Mouse (Mus musculus) R1 (cell line): ENCODE measurements around the gene Gm28372.
"Not testable (repeated sequence)": the region's sequence is repeated elsewhere in the genome, so short reads cannot be mapped to it uniquely, and the experiment has no call there.

Experiments
- DNase-seq: peaks from one replicate; pipeline ENCODE4 v3.0.0-alpha.2; 2018; ENCODE audit warnings: low read depth, low spot score

The Gm28372 gene

DNA sequence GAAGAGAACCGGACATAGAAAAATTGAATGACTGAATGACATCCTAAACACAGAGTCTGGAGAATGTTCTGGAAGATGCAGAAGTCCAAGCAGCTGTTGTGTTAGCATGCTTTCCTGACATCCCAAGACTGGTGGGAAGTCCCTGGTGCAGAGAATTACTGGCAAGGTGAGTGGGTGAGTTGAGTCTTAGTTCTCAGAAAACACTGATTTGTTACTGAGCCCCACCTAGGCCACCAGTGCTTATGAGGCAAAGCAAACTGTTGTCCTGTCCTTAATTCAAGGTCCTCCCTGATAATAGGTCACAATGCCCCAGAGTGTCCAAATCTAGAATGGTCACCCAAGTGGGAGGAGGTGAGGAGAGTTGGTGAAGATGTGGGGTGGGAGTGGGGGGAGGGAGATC, at the start of gene Gm28372, which contains the start of gene 1700020A23Rik:
Gene Gm28372 (plus strand): TSS at position 301 of the 400 bp plus-strand sequence.
Gene 1700020A23Rik (plus strand): TSS at position 321 of the 400 bp plus-strand sequence.
- DNase-seq = no peak

DNA sequence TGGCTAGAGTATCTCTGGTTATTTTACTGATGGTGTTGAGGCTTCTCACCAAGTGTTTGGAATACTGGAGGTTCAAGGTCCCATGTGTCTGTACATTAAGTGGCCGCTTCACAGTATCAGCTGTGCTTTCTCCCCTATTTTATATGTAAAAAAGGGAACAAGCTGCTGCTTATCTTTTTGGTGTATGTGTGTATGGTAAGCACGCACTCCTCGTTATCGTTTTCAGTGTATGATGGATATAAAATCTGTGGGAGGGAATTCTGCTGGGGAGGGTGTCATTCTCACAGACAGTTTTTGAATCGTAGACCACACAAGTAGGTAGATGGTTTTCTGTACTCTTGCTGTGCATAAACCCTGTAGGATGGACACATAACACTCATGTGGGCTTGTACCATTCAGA, 47.5 kb upstream of the Gm28372 start:
- no peak for DNase-seq

DNA sequence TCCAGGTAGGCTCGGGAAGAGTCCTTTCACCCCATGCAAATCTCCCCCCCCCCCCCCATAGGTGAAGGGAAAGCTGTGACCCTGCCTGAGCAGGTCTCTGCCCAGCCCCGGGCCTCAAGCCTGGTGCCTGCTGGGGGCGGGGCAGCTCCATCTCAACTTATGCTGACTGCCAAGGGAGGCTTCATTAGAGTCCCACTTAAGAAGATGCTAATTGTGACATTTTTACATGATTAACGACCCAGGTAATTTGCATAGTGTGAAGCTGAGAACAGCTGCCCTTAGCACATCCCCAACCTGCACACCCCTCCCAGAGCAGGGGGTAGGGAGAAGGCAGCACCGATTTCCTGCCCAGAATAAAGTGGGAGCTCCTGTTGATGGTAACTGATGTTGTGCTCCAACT, 46.2 kb upstream of the Gm28372 start:
- DNase-seq = no peak

DNA sequence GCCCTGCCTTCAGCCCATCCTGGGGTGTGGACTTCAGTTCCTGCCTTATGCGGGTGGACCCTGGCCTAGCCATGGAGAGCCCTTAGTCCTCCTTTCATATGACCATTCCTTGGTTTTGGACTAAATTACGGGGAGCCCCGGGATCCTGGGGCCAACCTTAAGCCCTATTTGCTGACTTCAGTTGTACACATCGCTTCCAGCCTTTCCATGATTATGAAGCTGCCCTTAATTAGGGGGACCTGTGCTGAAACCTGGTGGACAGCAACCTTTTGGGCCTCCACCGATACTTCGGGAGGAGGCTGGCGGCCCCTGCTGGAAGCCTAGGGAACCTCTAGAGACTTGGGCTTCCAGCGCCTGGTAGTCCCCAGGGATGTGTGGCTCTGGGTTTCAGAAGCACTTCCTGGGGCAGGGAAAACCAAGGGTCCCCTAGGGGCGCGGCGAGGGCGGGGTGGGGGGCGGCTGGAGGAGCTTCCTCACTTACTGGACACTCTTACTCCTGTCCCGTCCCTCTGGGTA, 42.5 kb upstream of the Gm28372 start:
- DNase-seq = peak; percentile 83

DNA sequence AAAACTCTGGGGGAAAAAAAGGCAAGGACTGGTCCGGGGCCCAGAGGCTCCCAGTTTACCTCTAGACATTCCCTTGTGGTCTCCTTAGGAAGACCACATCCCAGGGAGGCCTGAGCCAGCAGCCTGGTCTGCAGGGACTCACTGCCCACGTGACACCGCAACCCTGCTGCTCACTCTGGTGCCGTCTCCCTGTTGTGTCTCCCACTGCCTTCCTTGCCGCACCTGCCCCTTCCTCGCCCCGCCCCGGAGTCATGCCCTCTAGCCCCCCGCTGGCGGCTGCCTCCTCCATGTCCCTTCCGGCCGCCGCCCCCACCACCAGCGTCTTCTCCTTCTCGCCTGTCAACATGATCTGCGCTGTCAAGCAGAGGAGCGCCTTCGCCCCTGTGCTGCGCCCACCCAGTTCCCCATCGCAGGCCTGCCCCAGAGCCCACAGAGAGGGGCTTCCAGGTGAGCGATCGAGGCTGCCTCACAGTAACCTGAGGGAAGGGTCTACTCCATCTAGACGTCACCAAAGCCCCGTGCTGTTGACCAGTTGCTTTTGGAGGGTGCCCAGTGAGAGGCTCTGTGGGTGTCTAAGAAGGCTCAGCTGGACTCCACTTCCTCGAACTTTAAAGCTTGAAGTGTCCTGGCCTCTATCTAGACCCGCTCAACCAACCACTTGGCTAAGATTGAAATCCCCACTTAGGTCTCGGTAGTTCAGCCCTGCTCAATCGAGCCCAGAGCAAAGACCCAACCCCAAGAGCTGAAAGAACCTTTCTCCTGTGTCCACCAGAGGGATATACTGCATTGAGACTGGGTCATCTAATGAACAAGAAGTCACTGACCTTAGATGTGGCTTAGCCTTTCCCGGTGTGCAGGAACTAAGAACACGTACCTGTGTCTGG, 39.6 kb upstream of the Gm28372 start:
- peak; percentile 57 for DNase-seq

DNA sequence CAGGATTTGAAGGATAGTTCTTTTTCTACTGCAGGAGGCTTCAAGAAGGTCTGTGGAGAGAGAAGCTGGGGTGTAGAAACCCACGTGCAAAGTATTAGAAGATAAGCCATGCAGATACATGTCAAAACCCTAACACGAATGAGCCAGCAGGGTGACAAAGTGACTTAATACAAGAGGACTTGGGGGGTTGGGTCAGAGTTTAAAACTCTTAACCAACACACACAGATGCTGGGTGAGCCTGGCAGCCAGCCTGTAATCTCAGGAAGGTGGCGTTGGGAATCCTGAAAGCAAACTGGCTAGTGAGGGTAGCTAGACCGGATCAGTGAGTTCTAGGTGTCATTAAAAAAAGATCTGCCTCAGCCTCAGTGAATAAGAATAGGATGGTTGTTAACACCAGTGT, 37.7 kb upstream of the Gm28372 start:
- no peak for DNase-seq

DNA sequence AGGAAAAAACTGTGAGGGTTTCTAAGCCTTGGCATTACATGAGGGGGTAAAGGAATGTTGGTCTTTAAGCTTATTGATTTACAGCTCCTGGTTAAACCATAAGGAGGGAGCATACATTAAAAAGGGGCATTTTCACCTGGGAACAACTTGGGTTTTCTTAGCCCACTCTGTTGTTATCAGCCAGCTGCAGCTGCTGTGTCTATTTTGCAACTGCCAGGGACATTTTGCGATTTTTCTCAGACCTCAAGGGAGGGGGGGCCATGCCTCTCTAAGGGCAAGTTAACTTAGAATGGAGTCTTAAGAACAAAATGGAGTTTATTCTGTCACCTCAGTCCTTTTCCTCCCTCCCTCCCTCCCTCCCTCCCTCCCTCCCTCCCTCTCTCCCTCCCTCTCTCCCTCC, 32.0 kb upstream of the Gm28372 start:
- not testable (repeated sequence) for DNase-seq

DNA sequence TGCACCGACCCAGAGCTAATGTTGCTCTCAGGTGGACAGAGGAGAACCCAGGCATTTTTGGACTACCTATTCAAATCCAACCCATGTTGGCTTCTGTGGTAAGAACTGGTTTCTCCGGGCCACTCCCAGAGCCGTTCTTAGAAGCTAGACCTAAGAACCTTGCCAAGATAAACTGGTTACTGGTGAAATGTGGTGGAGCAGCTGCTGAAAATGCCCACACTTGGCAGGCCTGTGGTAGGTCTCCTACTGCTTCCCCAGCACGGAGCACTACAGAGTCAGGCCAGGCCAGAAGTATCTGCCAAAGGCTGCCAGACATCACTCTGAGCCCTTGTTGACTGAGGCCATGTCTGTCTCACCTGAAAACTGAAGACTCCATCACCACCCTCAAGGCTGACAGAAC, 30.1 kb upstream of the Gm28372 start:
- DNase-seq = no peak

DNA sequence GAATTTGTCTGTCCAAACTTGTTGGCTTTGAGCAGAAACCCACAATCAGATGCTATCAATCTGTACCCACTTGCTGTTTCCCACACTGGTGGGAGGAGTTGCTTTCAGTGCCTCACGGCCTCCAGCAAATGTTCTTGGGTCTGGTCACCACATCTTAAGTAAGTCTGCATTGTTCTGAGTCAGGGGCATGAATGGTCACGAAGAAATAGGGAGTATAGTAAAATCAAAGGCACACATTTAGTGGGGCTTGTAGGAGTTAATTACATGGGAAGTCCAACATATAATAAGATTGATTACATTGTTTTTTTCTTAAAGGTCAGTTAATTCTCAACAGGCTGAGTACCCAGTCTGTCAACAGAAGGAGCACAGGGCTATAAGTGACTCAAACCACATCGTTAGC, 21.8 kb upstream of the Gm28372 start:
- DNase-seq = no peak

DNA sequence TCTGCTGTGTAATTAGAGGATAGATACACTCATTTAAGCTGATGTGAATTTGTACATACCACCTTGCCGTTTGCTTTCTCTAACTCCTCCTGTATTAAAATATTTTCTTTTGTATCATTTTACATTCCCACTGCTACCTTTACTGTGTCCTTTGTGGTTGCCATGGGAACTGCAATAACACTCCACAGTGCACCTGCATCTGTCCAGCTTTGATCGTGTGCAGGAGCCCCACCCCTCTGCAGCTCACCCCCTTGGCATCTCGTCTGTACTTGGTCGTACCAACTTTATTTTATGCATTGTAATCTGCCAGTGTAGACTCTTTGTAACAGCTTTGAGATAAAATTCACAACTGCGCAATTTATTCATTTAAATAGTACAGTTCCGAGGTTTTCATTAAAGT, 21.1 kb upstream of the Gm28372 start:
- DNase-seq = no peak

DNA sequence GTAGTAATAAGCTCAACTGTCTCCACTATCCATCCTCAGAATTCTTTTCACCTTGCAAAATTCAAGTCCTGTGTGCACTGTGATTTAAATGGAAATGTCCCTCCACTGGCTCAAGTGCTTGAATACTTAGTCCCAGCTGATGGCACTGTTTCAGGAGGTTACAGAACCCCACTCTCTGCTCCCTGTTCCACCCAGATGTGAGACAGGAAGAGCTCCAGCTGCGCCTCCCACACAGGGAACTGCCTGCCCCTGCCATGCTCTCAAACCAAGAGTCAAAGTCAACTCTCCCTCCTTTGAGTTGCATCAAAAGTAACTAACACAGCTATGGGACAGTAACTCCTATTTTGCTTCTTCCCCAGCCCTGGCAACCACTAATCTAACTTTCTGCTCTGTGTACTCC, 18.8 kb upstream of the Gm28372 start:
- no peak for DNase-seq

DNA sequence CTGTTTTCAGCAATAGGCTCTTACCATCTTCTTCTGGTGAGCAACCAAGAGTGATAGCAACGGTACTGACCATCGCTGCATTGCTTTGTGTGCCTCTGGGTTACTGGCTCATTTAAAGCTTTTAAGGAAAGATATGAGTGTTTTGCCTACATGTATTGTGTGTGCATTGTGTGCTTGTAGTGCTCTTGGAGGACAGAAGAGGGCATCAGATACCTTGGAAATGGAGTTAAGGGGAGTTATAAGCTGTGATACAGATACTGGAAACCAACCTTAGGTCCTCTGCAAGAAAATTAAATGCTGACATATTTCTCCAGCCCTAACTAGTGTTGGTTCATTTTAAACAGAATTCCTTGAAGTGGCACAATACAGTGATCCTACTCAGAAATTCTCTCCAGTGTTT, 16.2 kb upstream of the Gm28372 start:
- DNase-seq = peak; percentile 59

DNA sequence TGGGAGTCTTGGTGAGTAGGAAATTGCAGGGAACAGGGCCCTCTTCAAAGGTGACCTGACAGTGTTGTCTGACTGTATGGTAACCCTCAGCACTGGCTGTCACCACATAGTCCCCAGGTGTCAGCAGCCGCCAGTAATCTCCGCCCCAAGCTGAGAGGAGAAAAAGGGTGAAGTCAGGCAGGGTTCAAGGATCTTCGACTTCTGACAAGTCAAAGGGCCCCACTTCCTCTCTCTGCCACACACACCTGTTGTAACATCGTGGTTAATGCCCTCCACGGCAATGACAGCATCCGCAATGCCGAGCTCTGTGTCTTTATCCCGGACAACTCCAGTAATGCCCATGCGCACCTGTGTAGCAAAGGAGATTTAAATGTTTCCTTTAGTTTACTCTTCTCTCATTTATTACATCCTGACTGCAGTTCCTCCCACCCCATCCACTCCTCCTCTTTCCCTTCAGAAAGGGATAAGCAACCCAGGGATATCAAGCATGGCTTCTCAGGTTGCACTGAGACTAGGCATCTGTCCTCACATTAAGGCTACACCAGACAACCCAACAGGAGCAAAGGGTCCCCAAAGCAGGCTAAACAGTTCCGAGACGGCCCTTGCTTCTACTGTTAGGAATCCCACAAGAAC, 13.9 kb upstream of the Gm28372 start:
- DNase-seq = no peak

DNA sequence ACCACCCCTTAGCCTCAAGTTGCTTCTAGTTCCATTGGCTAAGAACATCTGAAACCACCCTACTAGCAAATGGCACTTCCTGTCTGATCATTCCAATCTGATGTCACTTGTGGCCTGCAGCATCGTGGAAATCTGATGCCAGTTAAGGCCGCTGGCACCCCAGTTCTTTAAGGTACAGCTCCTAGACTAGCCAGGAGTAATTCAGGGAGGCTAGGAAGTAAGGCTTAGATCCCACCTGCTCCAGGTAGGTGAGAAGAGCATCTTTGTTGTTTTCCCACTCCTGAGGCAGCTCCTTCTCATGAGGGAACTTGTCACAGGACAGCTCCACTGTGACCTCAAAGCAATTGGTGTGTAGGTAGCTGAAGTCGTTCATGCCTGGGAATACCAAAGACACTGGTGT, 12.2 kb upstream of the Gm28372 start:
- no peak for DNase-seq

DNA sequence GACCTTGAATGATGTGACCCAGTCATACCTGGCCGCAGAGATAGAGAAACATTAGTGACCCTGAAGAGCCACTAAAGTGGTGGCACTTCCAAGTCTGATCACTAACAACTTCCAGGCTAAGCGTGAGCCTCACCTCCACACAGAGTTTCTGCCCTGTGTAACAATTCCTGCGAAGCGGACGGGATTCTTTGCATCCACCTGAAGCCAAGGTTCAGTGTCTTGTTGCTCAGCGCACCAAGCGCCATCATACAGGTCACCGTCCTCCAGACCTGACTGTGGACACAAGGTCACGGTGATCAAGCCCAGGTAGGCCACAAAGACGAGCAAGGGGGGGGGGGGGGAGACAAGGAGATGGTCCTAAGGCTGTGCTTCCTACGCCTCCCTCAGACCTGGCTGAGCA, 9.3 kb upstream of the Gm28372 start:
- DNase-seq = no peak

DNA sequence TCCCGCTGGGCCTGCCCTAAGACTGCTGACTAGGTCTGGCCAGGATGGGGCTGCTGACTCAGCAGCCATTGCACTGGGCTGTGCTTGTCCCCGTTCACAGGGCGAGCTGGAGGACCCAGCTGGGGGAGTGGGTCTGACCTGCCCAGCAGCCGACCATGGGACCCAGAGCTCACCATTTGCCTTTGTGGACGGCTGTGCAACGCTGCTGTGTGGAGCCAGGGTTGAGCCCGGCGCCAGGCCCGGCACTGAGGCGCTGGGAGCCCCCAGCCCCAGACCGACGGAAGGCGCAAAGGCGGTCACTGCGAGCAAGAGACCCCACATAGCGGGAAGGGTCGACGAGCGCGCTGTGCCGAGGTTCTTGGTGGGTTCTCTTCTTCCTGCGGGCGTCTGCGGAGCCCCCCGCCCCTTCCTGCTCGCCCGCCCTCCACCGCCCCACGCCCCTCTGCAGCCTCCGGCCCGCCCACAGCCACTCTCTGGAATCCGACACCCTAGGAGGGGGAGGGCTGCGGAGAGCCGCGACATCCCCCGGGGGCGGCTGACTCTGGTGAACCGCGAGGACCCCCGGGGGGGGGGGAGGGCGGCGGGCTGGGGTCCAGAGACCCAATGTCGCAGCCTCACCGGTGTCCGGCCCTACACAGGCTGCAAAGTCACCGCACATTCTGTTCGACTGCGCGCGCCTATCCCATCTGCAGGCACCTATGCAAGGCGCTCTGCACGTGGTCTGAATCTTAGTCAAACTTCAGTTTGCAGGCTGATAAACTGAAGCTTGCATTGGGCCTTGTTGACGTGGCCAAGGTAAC, 7.7 kb upstream of the Gm28372 start, which contains the start of gene Cpxm1:
Gene Cpxm1 (minus strand): TSS at position 389 of the 800 bp plus-strand sequence.
- peak; percentile 80 for DNase-seq

DNA sequence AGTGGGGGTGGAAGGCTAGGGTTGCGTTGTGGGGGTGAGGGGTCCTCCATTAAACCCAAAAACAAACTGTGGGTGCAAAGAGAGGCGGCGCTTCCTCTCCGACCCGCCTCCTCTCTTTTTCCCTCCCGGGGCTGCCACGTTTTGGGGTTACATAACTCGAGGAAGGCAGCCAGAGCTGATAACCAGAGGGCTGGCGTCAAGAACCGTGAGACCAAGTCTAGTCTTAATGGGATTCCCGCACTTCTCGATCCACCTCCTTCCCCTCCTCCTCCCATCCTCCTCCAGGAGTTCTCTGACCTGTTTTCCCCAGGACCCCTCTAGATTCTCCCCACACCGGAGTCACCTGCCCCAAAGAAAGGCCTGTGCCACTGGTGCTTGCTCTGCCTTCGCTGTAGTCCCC, 6.9 kb upstream of the Gm28372 start:
- DNase-seq = peak; percentile 54

DNA sequence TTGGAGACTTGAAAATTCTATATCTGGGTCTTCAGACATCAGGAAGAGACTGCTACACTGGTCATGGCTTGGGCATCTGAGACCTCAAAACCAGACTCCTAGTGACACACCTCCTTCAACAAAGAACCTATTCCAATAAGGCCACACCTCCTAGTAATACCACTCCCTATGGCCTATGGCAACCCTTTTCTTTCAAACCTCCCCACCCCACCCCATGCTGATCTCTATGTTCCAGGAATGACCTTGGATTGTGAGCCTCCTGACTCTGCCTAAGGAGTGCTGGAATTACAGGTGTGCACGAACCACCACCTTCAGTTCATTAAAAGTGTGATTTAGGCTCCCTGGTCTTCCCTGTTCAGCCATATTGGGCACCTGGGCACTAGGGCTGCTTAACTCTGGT, 5.0 kb upstream of the Gm28372 start:
- DNase-seq = peak; percentile 83

DNA sequence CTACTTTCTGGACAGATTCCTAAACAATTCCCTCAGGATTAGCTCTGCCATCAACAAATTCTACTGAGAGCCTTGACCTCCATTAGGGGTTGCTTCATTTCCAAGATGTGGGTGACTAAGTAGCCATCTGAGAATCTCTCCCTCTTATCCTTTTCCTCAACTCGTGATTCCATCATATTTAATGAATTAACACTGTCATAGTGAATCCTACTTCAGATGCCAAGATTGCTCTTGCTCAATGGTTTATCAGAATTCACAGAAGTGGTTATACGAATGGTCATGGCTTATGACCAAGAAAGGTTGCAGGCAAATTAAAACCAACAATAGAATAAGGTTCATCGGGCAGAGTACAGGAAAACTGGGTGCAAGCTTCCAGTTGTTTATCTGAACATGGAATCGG, 3.1 kb upstream of the Gm28372 start:
- no peak for DNase-seq

DNA sequence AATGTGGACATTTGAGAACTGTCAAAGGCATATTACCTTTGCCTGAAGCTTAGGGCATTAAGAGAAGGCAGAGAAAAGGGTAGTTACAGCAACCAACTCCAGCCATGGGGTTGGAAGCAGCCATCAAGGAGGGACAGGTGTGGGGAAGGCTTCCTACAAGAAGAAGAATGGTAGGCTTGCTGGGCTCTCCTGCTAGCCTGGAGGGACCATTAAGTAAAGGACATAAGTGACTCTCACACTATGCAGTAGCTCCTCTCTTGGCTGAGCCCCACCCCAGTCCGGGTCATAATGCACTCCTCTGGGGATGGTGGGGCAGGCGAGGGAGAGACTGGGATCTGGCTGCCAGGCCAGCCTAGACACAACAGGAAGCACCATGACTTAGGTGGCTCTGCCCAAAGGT, 1.1 kb downstream of the Gm28372 start, which contains the start of gene Tmem239:
Gene Tmem239 (plus strand): TSS at position 301 of the 400 bp plus-strand sequence.
- DNase-seq = no peak

DNA sequence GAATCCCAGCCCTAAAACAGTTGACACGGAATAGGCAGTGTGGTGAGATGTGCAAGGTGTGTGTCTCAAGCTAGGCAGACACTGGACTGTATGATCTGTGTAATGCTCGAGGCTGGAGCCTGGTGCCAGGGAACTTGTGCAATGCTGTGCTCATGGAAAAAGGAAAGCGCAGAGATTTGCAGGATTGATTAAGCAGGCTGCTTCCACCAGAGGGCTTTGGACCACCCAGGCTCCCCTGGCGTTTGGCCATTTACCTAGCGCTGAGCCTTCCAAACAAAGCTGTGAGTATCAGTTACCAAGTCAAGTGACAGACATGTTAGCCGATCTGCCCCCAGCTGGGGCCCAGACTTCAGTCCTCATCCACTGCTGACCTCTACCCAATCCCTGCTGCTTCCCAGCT, 3.2 kb downstream of the Gm28372 start:
- DNase-seq = peak; percentile 32
